Mouse (Mus musculus) liver, postnatal 0 days (tissue): ENCODE data around the gene Sft2d1. TPM values are rescaled to one million over a fixed set of nuclear protein-coding genes. Genes with fewer than 3 reads are reported as not detected.

Source experiments
- ATAC-seq: fragments of 200-750 bp; cut with Nextera tagmentation; 2 replicates; pipeline ENCODE4 v1.8.0; 2017; ENCODE audit warnings: mild to moderate bottlenecking, moderate library complexity
- DNase-seq: peaks from one replicate; pipeline ENCODE4 v3.0.0-alpha.2; 2016
- H3K27ac ChIP-seq: fragments of 300-500 bp; sonication (generic); 2 replicates; pipeline ENCODE4 v1.5.1; 2014; ENCODE audit warnings: antibody characterized with exemption, moderate library complexity, mild to moderate bottlenecking, low read depth
- H3K27me3 ChIP-seq: fragments of 300-500 bp; sonication (generic); 2 replicates; pipeline ENCODE4 v1.6.1; 2014; ENCODE audit warnings: low read length, control low read depth, mixed read lengths; ENCODE audit not compliant: insufficient read depth
- H3K36me3 ChIP-seq: fragments of 300-500 bp; sonication (generic); replicated peaks from 2 replicates; pipeline ENCODE4 v1.6.1; 2014; ENCODE audit warnings: mild to moderate bottlenecking, control low read depth, low read length, moderate library complexity, mixed read lengths; ENCODE audit not compliant: insufficient read depth
- H3K4me1 ChIP-seq: fragments of 300-500 bp; sonication (generic); 2 replicates; pipeline ENCODE4 v1.6.1; 2014; ENCODE audit warnings: antibody characterized with exemption, mild to moderate bottlenecking, control low read depth; ENCODE audit not compliant: insufficient read depth
- H3K4me2 ChIP-seq: fragments of 300-500 bp; sonication (generic); 2 replicates; pipeline ENCODE4 v1.6.1; 2014; ENCODE audit warnings: low read depth, mild to moderate bottlenecking, low read length, moderate library complexity, mixed read lengths
- H3K4me3 ChIP-seq: fragments of 300-500 bp; sonication (generic); 2 replicates; pipeline ENCODE4 v1.5.1; 2014; ENCODE audit warnings: low read depth, low read length
- H3K9ac ChIP-seq: fragments of 300-500 bp; sonication (generic); replicated peaks from 2 replicates; pipeline ENCODE4 v1.6.1; 2014; ENCODE audit warnings: mild to moderate bottlenecking, moderate library complexity
- H3K9me3 ChIP-seq: fragments of 300-500 bp; sonication (generic); 2 replicates; pipeline ENCODE4 v1.6.1; 2016; ENCODE audit warnings: mild to moderate bottlenecking, control low read depth, low read length, mixed read lengths
- CTCF ChIP-seq: sonication (generic); IDR thresholded peaks from 2 replicates; pipeline ENCODE4 v1.5.1; 2016; ENCODE audit warnings: antibody characterized with exemption, low read depth
- EP300 ChIP-seq: IDR thresholded peaks from 2 replicates; pipeline ENCODE4 v1.6.1; 2016; ENCODE audit warnings: antibody characterized with exemption, low read depth, mild to moderate bottlenecking
- WGBS: fragments of 180-500 bp; shearing (Covaris S2); extraction: QIAGEN DNeasy Blood & Tissue Kit; methylation state at CpG from one replicate; pipeline ENCODE4 v1.1.7; 2014; ENCODE audit not compliant: insufficient replicate concordance; 5-methylcytosine and 5-hydroxymethylcytosine counted together
- polyA plus RNA-seq: library from polyadenylated mRNA; unstranded; fragments of >200 nt; fragmentation: Nextera tagmentation; extraction: Ambion mirVana; gene quantifications from 2 replicates; pipeline ENCODE4 v1.2.1, GENCODE M21; 2015

The Sft2d1 gene
- polyA plus RNA-seq, 1 experiment from 2014 or later, result 67.6 TPM

DNA sequence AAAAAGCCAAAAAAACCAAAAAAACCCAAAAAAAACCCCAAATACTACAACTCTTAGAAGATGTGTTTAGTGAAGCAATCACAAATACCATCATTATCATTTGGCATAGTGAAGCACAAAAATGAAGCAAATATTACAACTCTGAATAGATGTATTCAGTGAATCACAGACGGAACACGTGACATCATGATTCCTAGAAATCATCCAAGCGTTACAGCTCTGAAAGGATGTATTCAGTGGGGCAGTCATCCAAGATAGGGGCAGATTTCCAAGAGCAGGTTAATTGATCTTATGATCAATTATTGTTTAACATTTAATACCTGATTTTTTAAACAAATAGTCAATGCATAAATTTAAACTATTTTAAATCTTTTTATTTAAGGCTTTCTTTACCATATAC is 33.6 kb upstream of the Sft2d1 start:
- Histone ChIP-seq H3K9me3 (no peaks in the 10 kb centered on the region), H3K9ac (no peak overlapping the region), H3K4me1 (peaks cover 21% of the 10 kb centered on the region), H3K36me3 (no peaks in the 10 kb centered on the region), H3K27me3 (no peaks in the 10 kb centered on the region), H3K27ac (peak overlapping the region; percentile 96), H3K4me3 (no peak overlapping the region), H3K4me2 (no peak overlapping the region)
- DNase-seq (no peak), ATAC-seq (no peak)
- WGBS, result 55% methylated on average over 3 of the region's 3 CpGs
- TF ChIP-seq EP300 (no peak), CTCF (no peak)

DNA sequence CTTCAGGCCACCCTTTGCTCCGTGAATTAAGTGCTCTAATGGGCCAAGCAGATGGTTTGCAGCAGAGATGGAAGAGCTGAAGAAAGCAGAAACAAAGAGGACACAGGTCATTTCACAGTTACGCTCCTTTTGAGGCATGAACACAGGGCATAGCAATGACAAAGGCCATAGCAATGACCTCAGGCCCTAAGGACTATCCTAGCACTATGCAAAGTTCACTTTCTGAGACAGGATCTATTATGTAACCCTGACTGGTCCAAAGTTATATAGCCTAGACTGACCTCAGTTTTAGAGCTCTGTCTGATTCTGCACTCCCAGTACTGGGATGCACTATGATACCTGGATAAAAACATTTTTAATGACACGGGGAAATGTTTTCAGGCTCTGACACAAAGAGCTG is 32.5 kb upstream of the Sft2d1 start:
- Histone ChIP-seq H3K27ac (peak overlapping the region; percentile 60), H3K27me3 (no peaks in the 10 kb centered on the region), H3K4me1 (peaks cover 23% of the 10 kb centered on the region), H3K9ac (no peak overlapping the region), H3K4me3 (no peak overlapping the region), H3K9me3 (no peaks in the 10 kb centered on the region), H3K36me3 (no peaks in the 10 kb centered on the region), H3K4me2 (no peak overlapping the region)
- 64% methylated on average over 3 of the region's 3 CpGs for WGBS
- TF ChIP-seq CTCF (no peak), EP300 (no peak)
- ATAC-seq (peak; percentile 26; the same call in 1 of the 2 replicates), DNase-seq (no peak)

DNA sequence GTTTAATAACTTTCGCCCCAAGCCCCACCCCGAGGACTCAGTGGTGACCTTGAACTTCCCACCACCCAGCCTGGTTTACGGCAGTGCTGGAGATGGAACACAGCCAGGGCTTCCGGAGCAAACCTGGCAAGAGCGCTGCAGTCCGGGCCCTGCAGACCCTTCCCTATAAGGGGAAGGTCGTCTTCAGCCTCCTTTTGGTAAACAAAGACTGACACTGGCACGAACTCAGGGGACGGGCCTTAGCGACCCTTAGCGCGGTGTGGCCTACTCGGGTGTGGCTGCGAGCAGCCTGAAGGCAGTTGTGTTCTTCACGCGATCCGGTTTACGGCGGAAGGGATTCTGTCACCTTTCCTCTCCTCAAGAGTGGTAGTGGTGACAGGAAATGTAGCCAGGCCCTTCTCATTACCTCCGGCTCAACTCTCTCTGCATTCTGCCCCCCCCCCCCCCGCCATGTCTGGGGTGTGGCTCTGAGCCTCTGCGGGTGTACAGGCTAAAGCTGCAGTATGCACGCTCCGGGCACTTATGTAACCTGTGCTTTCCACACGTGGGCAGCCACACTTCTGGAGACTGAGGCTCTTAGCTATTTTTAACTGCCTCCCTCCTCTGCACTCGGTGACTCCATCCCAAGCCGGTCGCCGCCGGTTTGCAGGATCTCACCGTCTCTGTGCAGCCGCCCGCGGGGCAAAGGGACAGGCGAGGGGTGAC is 27.9 kb upstream of the Sft2d1 start, which contains the start of gene Mpc1:
TSS of gene Mpc1 (plus strand) at position 84 of the 705 bp plus-strand sequence.
- Histone ChIP-seq H3K4me1 (peaks cover 13% of the 10 kb centered on the region), H3K9me3 (no peaks in the 10 kb centered on the region), H3K36me3 (no peaks in the 10 kb centered on the region), H3K4me3 (peak within 1 kb of the TSS; percentile 75), H3K27ac (peak within 1 kb of the TSS; percentile 98), H3K9ac (peak within 1 kb of the TSS; percentile 94), H3K27me3 (no peaks in the 10 kb centered on the region), H3K4me2 (peak within 1 kb of the TSS; percentile 98)
- TF ChIP-seq EP300 (peak; percentile 28; the same call in 1 of the 2 replicates), CTCF (no peak)
- 2% methylated on average over 35 of the region's 35 CpGs for WGBS
- peak; percentile 77 for DNase-seq
- peak; percentile 54 for ATAC-seq

DNA sequence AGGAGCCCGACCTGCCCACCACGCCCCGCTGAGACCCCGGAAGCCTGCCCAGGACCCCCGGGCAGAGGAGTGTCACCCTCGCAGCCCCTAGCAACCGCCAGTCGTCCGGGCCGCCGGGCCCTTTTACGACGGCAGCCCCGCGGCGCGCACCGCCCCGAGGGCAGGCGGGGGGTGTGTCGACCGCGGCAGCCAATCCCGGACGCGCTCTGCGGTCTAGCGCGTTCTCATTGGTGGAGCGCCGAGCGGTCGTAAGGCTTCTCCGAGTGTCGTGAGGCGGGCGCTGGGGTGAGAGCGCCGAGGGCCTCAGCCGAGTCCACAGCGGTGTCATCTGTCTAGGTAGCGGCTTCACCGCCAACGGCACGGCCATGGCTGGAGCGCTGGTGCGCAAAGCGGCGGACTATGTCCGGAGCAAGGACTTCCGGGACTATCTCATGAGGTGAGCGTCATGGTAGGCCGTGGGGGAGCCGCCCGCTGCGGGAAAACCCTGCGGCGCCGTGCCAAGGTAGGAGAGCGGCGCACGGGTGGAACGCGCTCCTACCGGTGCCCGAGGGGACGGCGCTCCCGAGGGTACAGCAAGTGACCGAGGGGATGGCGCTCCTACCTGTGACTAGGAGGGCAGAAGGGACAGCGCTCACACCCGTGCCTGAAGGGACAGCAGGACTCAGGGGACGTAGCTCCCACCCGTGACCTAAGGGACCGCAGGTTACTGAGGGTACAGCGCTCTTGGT is 27.2 kb upstream of the Sft2d1 start:
- peak; percentile 41 for TF ChIP-seq CTCF
- TF ChIP-seq EP300, result no peak
- peak; percentile 95 for DNase-seq
- Histone ChIP-seq H3K4me3 (peak overlapping the region; percentile 75), H3K27ac (peak overlapping the region; percentile 98), H3K9me3 (no peaks in the 10 kb centered on the region), H3K4me1 (peaks cover 13% of the 10 kb centered on the region), H3K4me2 (peak overlapping the region; percentile 98), H3K9ac (peak overlapping the region; percentile 94), H3K36me3 (no peaks in the 10 kb centered on the region; the same call in 1 of the 2 replicates), H3K27me3 (no peaks in the 10 kb centered on the region)
- 1% methylated on average over 77 of the region's 77 CpGs for WGBS
- ATAC-seq, result peak; percentile 94

DNA sequence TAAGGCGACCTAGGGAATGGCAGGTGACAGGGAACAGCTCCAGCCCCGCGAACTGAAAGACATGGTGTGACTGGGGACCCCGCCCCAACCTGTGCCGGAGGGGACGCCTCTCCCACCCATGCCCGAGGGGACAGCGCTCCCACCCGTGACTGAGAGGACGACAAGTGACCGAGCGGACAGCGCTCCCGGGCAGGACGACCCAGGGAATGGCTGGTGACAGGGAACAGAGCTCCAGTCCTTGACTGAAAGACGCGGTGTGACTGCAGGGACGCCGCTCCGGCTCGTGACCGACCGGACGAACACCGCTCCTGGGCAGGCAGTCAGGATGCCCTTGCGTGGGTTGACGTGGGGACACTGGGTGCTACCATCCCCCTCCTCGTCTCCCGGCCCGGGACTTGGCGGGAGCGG is 26.6 kb upstream of the Sft2d1 start:
- Histone ChIP-seq H3K9ac (peak overlapping the region; percentile 94), H3K36me3 (no peaks in the 10 kb centered on the region; the same call in 1 of the 2 replicates), H3K9me3 (no peaks in the 10 kb centered on the region), H3K4me1 (peaks cover 14% of the 10 kb centered on the region), H3K27me3 (no peaks in the 10 kb centered on the region), H3K27ac (peak overlapping the region; percentile 98), H3K4me3 (peak overlapping the region; percentile 75), H3K4me2 (peak overlapping the region; percentile 98)
- peak; percentile 62 for DNase-seq
- TF ChIP-seq CTCF (0 out of 2 replicates have a peak, but pooled peaks have one; percentile 7), EP300 (no peak)
- no peak for ATAC-seq
- under 1% methylated on average over 31 of the region's 32 CpGs for WGBS

DNA sequence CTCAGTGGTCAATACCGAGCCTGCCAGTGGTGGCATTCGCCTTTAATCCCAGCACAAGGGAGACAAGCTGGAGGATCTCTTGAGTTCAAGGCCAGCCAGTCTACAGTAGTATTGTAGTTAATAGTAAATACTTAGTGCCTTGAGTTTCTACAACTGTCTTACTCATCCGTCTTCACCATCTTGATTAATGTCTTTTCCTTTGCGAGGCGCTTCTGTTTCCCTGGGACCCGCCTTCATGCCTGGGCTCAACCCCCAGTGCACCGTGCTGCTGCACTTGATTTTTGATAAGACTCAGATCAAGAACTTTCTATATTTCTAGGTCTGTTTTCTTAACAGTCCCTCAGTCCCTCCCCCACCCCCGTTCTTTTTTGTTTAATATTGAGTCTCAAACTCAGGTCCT is 25.8 kb upstream of the Sft2d1 start:
- TF ChIP-seq EP300 (no peak), CTCF (no peak)
- H3K27ac ChIP-seq, result peak overlapping the region; percentile 98
- DNase-seq, result no peak

More for the DNA sequence above, 25.8 kb upstream of the Sft2d1 start:
- Histone ChIP-seq H3K36me3 (no peaks in the 10 kb centered on the region; the same call in 1 of the 2 replicates), H3K4me2 (peak overlapping the region; percentile 98), H3K9ac (peak overlapping the region; percentile 94), H3K9me3 (no peaks in the 10 kb centered on the region), H3K4me3 (peak overlapping the region; percentile 75), H3K4me1 (peaks cover 21% of the 10 kb centered on the region), H3K27me3 (no peaks in the 10 kb centered on the region)
- WGBS, result 33% methylated on average over 8 of the region's 8 CpGs
- no peak for ATAC-seq
